Mouse (Mus musculus) layer of hippocampus, adult 6 months (tissue): Measurements from ENCODE around the gene Arhgap15. TPM values are rescaled to one million over a fixed set of nuclear protein-coding genes. Genes with fewer than 3 reads are reported as not detected.

Experiments
- long read RNA-seq, 2 experiments: library from polyadenylated mRNA; unstranded; transcript quantifications; one replicate each; pipeline ENCODE4 v2.0.0; 2019 to 2020
- polyA plus RNA-seq: library from polyadenylated mRNA; unstranded; fragments of <200 nt; fragmentation: Nextera tagmentation; gene quantifications from 2 replicates; pipeline ENCODE4 v1.2.3, GENCODE M21; 2021

Arhgap15 gene
- 13.8 and 14.2 TPM in 2 replicates for polyA plus RNA-seq
- long read RNA-seq, experiment 1, partial matches to known transcripts: 26 of 33 reads
- long read RNA-seq, experiment 1, other reads (novel, unspliced or antisense): 7 of 33 reads
- long read RNA-seq, experiment 2, partial matches to known transcripts: 78 of 98 reads
- long read RNA-seq, experiment 2, other reads (novel, unspliced or antisense): 19 of 98 reads

GRCm38 (mm10) chr2:43748287-43748983 is at the start of gene Arhgap15:
Gene Arhgap15 (plus strand): TSS chr2:43748824.

Other genes starting within 250 kb of the Arhgap15 start
- gene Kynu, start 193.5 kb upstream of the Arhgap15 start, polyA plus RNA-seq: 0.08 and 0.10 TPM in 2 replicates